Mouse (Mus musculus): ENCODE measurements around the gene Znrf2.

DNA sequence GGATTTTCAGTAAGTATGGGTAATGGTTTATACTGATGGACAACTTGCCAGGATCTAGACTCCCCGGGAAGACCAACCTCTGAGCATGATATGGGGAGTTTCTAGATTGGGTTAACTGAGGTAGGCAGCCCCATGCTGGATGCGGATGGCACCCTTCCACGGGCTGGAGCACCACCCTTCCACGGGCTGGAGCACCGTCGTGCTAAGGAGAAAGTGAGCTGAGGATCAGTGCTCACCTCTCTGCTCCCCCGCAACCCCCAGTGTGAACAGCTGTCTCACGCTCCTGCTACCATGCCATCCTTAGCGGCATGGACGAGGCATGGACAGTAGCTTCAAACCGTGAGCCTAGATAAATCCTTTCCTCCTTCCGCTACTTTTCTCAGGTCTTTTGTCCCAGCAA, 115.8 kb downstream of the Znrf2 start:
- no peak for TF ChIP-seq CTCF (IDR thresholded peaks at IDR 0.05; ENCODE audit: borderline replicate concordance, insufficient read depth, low read depth, low read length)
- no peak for TF ChIP-seq POLR2A (IDR thresholded peaks at IDR 0.05; ENCODE audit: borderline replicate concordance, insufficient read depth, low read length)

Measured in cerebellum, adult 2 months (tissue).